Mouse (Mus musculus): ENCODE data around the gene Emx2.

The Emx2 gene

DNA sequence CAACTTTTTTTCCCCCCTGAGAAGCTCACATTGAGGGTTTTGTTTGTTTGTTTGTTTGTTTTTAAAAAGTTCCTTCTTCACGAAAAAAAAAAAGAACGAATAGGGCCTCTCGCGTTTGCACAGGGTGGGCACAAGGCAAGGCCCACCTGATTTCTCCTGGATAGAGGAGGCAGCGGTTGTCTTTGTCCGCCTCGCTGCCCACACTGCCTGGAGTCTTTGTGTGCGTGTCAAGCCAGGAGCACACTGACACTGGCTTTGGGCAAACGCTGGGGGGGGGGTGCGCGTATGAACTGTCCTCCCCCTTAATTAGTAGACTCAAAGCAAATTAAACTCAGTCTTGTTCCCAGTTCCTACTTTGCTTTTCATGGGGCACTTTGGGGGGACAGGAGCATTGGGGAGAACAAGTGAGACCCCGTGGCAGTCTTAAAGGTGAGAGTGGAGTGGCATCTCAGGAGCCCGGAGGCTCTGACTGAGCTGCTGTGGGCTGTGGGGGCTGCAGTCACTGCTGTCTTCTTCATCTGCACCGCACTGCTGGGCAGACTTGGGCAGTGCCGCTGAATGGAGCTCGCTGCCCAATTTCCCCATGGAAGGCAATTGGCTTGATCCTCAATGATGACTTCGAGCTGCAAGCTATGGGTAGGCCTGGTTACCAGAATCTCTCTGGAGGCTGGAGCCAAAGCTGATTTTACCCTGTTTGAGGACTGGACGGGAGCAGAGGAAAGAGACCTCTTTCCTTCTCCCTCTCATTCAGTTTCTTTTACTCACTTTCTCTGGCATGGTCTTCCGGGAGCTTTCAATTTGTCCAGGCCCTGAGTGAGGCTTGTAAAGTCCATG, 4.5 kb downstream of the Emx2 start:
- DNase-seq (ENCODE audit: low spot score): no peak

- no peak for DNase-seq (ENCODE audit: low spot score)
Measured at GRCm38 (mm10) chr19:59463842-59464443, 5.8 kb downstream of the Emx2 start.

- DNase-seq (ENCODE audit: low spot score): no peak
Measured at GRCm38 (mm10) chr19:59465281-59465680, 7.1 kb downstream of the Emx2 start.

DNA sequence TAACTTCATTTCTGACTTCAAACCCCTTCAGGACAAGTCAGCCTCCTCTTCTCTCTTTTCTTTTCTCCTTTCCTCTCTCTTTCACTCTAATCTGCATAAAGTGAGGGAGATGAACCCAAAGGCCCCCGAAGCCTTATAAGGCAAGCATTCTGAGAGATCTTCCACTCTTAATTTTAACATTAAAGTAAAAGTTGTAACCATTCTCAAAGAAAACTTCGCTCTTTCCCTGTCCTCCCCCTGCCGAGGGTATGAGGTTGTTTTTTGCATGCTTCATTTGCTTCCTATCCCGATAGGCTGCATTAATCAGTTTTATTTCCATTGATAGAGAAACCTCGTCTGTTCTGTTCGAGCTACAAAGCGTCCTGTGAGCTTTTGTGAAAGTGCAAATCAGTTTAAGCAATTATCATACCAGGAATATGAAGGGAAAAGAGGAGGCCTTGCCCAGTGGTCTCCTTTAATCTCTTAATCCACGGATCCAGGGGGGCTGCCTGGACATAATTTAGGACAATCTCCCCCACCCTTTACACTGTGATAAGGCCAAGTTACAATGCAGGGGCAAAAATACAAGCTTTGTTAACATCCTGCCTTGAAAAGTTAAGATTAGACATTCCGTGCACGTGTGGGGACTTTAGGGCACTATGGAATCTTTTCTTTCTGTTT, 7.7 kb downstream of the Emx2 start:
- no peak for DNase-seq (ENCODE audit: low spot score)

DNA sequence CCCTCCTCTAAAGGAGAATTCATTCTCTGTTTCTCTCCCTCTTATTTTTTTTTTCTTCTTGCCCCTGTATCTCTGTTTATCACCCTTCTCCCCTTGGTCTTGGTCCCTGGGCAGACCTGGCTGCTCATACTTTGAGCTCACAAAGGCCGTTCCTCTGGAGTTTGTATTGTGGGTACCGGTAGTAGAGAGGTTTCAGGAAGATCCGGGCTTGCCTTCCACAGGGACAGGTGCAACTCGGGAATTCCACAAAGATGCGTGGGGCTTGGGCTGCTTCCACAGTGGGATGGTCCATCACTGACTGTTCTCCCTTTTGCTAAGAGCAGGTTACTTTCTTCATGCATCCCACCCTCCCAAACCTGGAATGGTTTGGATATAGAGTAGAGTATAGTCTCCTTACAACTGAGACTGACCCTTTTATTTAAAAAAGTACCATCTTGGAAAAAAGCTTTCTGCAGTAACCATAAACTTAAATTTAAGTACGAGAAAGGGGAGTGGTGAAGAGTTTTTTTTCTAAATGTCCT, 8.3 kb downstream of the Emx2 start:
- DNase-seq (ENCODE audit: low spot score): no peak

GRCm38 (mm10) chr19:59467016-59467412, 8.8 kb downstream of the Emx2 start:
- DNase-seq (ENCODE audit: low spot score): no peak

- no peak for DNase-seq (ENCODE audit: low spot score)
Measured at GRCm38 (mm10) chr19:59467413-59468064, 9.4 kb downstream of the Emx2 start.

GRCm38 (mm10) chr19:59468065-59468810, 10.1 kb downstream of the Emx2 start:
- DNase-seq (ENCODE audit: low spot score): no peak

DNA sequence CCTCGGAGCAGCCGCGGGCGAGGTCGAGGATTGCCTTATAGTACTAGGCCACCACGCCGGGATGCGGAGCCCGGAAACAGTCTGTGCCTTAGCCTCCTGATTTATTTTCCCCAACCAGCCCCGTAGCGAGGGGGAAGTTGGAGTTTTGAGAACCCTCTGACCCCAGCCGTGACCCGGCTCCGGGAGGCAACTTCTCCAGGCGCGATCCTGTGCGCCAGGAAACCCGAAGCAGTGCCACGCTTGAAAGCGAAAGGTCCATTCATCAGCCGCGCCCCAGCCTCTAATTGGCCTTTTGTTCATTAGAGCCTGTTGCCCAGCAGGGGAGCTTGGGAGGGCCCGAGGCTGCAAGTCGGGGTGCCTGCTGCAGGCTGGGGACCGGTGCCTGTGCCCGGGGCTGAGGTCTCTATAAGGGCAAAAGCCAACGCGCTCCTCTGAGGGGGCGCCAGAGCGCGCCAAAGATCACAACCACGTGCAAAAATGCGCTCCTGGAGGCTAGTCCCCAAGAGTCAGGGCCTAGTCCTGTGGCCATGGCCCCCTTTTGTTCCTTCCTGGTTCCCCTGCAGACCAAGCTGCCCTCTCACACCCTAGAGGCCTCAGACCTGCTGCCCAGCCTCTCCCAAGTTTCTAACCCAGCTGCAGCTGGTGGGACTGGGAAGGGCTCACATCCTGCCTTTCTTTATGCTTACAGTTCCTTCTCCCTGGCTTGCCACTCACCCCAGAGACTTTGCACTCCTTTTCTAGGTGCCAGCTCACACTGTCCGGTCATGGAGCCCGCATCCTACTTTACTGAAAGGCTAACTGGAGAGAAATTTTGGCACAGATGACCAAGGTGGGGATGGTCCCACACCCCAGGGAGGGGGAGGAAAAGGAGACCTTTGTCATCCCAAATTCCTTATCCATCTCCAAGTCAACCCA, 11.1 kb downstream of the Emx2 start:
- DNase-seq (ENCODE audit: low spot score): no peak

GRCm38 (mm10) chr19:59470074-59470630, 12.0 kb downstream of the Emx2 start:
- DNase-seq (ENCODE audit: low spot score): no peak

GRCm38 (mm10) chr19:59470913-59471312, 12.7 kb downstream of the Emx2 start:
- DNase-seq (ENCODE audit: low spot score): no peak

DNA sequence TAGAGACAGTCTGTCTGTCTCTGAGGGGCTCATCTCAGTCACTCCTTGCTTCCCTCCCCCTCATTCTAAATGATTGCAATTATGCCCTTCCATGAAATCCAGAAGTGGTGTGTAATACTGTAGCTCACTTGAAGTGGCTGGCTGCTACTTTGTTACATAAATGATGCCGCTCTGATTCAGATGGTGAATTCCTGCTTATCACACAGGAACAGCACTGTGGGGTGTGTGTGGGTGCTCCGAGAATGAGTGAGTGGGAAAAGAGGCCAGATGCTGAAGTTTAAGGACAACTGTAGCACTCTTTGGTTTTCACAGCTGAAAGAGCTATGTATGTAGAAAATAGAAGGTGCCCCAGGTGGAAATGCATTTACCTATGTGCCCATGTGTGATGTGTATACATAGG, 14.7 kb downstream of the Emx2 start:
- no peak for DNase-seq (ENCODE audit: low spot score)

DNA sequence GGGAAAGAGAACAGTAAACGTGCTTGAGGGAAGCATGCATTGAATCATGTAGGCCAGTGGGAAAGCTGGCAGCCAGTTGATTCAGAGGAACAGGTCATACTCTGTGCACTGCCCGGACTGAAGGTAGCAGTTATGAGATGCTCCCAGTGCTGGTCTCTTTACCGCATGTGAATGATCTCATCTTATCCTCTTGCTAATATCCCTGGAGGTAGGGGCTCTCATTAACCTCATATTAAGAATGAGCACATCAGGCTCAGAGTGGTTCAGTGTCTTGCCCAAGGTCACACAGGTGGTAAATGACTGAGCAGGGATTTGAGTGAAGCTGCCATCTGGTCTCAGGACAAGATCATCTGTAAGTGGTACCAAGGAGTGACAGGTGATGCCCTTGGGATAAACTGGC, 21.7 kb downstream of the Emx2 start:
- DNase-seq (ENCODE audit: low spot score): no peak

DNA sequence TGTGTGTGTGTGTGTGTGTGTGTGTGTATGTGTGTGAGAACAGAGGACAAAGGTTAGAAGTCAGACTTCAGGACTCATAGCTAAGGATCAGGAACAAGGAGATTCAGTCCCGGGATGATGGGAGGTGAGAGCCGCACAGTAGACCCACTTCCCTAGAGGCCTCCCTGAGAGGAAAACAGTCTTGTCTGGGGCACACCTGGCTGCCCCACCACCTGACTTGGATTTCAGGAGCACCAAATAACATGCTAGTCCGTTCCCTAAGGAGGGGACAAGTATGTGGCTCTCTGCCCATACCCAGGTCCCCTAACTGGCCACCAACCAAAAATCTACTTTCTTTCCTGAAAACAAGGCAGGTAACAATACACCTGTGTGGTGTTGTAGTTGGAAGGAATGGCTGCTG, 22.4 kb downstream of the Emx2 start:
- DNase-seq (ENCODE audit: low spot score): no peak

- no peak for DNase-seq (ENCODE audit: low spot score)
Measured at GRCm38 (mm10) chr19:59492258-59492657, 34.1 kb downstream of the Emx2 start.

DNA sequence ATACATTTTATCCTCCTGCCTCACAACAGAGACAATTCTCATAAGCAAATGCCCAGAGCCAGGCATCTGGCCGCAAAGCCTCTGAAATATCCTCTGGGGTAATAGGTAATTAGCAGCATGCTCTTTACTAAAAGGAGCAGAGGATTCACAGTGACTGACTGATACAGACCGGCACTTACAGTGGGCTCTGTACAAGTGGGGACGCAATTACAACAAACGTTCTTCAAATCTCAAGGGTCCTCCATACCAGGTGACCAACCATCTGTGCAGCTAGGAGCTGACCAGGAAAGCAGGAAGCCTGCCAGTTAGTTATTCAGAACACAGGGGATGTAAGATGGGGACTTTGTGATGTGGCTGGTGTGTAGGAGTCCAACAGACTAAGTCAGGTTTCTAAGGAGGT, 38.7 kb downstream of the Emx2 start:
- DNase-seq (ENCODE audit: low spot score): no peak

DNA sequence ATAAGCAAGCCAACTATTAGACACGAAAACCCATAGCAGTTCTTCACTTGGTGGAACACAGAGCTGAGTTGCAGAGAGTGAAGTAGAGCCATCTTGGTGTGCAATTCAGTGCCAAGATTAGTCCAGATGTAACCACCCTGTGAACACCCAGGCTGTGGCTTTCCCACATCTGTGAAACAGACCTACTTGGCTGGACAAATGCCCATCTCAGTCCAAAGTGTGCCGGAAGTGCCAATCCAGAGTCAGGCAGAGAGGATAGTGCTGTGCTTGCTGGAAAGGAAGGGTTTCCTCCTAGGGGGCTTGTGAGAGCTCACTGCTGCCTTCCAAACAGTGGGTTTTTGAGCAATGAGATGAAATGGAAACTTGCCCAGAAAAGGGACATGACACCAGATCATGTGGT, 50.7 kb downstream of the Emx2 start:
- DNase-seq (ENCODE audit: low spot score): no peak

DNA sequence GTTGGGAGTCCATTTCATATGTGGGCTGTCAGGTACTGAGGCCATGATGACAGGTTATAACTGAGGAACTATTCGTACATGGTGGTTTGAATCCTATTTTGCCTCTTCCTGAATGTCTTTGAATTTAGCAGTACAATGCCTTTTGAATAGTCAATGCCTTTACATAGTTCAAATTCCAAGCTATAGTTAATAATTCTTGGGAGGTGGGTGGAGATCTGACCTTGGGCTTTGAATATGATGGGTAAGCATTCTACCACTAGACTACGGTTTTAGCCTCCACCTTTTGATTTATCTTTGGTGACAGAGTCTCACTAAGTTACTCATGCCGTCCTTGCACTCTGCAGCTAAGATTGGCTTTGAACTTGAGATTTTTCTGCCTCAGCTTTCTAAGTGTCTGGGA, 55.0 kb downstream of the Emx2 start:
- no peak for DNase-seq (ENCODE audit: low spot score)

Measured in lung, postnatal 25 days (tissue).